Mouse (Mus musculus): Measurements from ENCODE around the gene Gm13288. TPM values are rescaled to one million over a fixed set of nuclear protein-coding genes. Genes with fewer than 3 reads are reported as not detected.
A peak's percentile ranks its signal among the peaks of the same experiment; 100 is the strongest.
"Not testable (repeated sequence)": the region's sequence is repeated elsewhere in the genome, so short reads cannot be mapped to it uniquely, and the experiment has no call there.

The Gm13288 gene
- polyA plus RNA-seq, 1 experiment from 2014 or later = not detected

- H3K4me1 ChIP-seq (replicated peaks); H3K9me3 ChIP-seq; H3K9ac ChIP-seq; H3K4me3 ChIP-seq; H3K36me3 ChIP-seq; H3K27me3 ChIP-seq; ATAC-seq (ENCODE audit: low read depth); H3K4me2 ChIP-seq; H3K27ac ChIP-seq (replicated peaks): not testable (repeated sequence)
- WGBS = 46% methylated on average over 16 of the region's 18 CpGs
These were observed 25.0 kb upstream of the Gm13288 start for GRCm38 (mm10) chr4:88780320-88780719.

- Histone ChIP-seq H3K4me3 (peak within 1 kb of the TSS; percentile 19; the same call in 1 of the 2 replicates), H3K4me2 (peak within 1 kb of the TSS; percentile 41)
- not testable (repeated sequence) for H3K36me3 ChIP-seq; H3K27me3 ChIP-seq; H3K27ac ChIP-seq (replicated peaks); H3K4me1 ChIP-seq (replicated peaks); H3K9me3 ChIP-seq; ATAC-seq (ENCODE audit: low read depth); H3K9ac ChIP-seq
- 19% methylated on average over 5 of the region's 7 CpGs for WGBS
These were observed 23.5 kb upstream of the Gm13288 start, which contains the start of gene Ifnz for GRCm38 (mm10) chr4:88781831-88782230. Gene Ifnz, plus strand, starts transcription at chr4:88782131.

GRCm38 (mm10) chr4:88782335-88782734 is 23.0 kb upstream of the Gm13288 start:
- not testable (repeated sequence) for H3K36me3 ChIP-seq; H3K27me3 ChIP-seq; H3K9ac ChIP-seq; H3K4me1 ChIP-seq (replicated peaks); H3K27ac ChIP-seq (replicated peaks); ATAC-seq (ENCODE audit: low read depth); H3K9me3 ChIP-seq
- 0% methylated on average over 3 of the region's 31 CpGs for WGBS
- Histone ChIP-seq H3K4me2 (peak overlapping the region; percentile 41), H3K4me3 (peak overlapping the region; percentile 19; the same call in 1 of the 2 replicates)

DNA sequence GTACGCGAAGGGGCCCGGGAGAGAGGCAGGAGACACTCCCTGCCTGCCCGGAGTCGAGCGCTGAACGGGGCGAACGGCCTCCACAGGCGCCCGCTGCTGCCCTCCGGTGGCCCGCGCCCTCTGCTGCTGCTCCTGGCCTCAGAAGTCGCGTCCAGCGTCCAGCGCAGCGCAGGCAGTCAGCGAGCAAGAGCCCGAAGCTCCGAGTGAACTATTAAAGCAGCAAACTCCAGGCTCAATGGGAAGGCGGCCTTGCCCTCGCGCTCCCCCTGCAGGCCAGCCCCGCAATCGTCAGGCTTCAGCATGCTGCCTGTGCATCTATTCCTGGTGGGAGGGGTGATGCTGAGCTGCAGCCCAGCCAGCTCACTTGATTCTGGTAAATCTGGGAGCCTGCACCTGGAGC is 19.9 kb upstream of the Gm13288 start, which contains the start of gene Gm13276:
Gm13276 (plus strand) TSS at position 301 of the 400 bp plus-strand sequence.
- H3K4me2 ChIP-seq; ATAC-seq (ENCODE audit: low read depth); H3K27ac ChIP-seq (replicated peaks); H3K9me3 ChIP-seq; H3K36me3 ChIP-seq; H3K4me3 ChIP-seq; H3K4me1 ChIP-seq (replicated peaks); H3K9ac ChIP-seq; H3K27me3 ChIP-seq: not testable (repeated sequence)
- no CpG with 5 or more reads among the region's 27 CpGs for WGBS

GRCm38 (mm10) chr4:88788402-88788801 is 16.9 kb upstream of the Gm13288 start, which contains the start of gene Gm13277:
Gene Gm13277, plus strand, starts transcription at chr4:88788632.
- H3K36me3 ChIP-seq, H3K27me3 ChIP-seq: not testable (repeated sequence)
- 0% methylated on average over 4 of the region's 28 CpGs for WGBS

GRCm38 (mm10) chr4:88791250-88791649 is 14.1 kb upstream of the Gm13288 start, which contains the start of gene Gm13278:
Gene Gm13278, plus strand, starts transcription at chr4:88791550.
- H3K4me3 ChIP-seq; H3K4me1 ChIP-seq (replicated peaks); H3K9ac ChIP-seq; ATAC-seq (ENCODE audit: low read depth); H3K27ac ChIP-seq (replicated peaks); H3K9me3 ChIP-seq; H3K27me3 ChIP-seq; H3K36me3 ChIP-seq; H3K4me2 ChIP-seq: not testable (repeated sequence)
- no CpG with 5 or more reads among the region's 28 CpGs for WGBS

More at GRCm38 (mm10) chr4:88788402-88788801, 16.9 kb upstream of the Gm13288 start, which contains the start of gene Gm13277:
- not testable (repeated sequence) for H3K27ac ChIP-seq (replicated peaks); H3K9me3 ChIP-seq; H3K4me2 ChIP-seq; H3K4me1 ChIP-seq (replicated peaks); H3K4me3 ChIP-seq; ATAC-seq (ENCODE audit: low read depth); H3K9ac ChIP-seq

- not testable (repeated sequence) for H3K27ac ChIP-seq (replicated peaks); H3K27me3 ChIP-seq; H3K4me3 ChIP-seq; H3K36me3 ChIP-seq; H3K9me3 ChIP-seq; H3K4me2 ChIP-seq; ATAC-seq (ENCODE audit: low read depth); H3K4me1 ChIP-seq (replicated peaks); H3K9ac ChIP-seq
- WGBS = 2% methylated on average over 12 of the region's 52 CpGs
These were observed 11.2 kb upstream of the Gm13288 start, which contains the start of gene Gm13275 for GRCm38 (mm10) chr4:88793936-88794675. Gene Gm13275, plus strand, starts transcription at chr4:88794487.

DNA sequence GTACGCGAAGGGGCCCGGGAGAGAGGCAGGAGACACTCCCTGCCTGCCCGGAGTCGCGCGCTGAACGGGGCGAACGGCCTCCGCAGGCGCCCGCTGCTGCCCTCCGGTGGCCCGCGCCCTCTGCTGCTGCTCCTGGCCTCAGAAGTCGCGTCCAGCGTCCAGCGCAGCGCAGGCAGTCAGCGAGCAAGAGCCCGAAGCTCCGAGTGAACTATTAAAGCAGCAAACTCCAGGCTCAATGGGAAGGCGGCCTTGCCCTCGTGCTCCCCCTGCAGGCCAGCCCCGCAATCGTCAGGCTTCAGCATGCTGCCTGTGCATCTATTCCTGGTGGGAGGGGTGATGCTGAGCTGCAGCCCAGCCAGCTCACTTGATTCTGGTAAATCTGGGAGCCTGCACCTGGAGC is 8.2 kb upstream of the Gm13288 start, which contains the start of gene Gm13279:
Gm13279 (plus strand) TSS at position 301 of the 400 bp plus-strand sequence.
- H3K36me3 ChIP-seq; H3K4me2 ChIP-seq; H3K9ac ChIP-seq; ATAC-seq (ENCODE audit: low read depth); H3K27ac ChIP-seq (replicated peaks); H3K4me3 ChIP-seq; H3K4me1 ChIP-seq (replicated peaks); H3K9me3 ChIP-seq; H3K27me3 ChIP-seq: not testable (repeated sequence)
- no CpG with 5 or more reads among the region's 28 CpGs for WGBS

DNA sequence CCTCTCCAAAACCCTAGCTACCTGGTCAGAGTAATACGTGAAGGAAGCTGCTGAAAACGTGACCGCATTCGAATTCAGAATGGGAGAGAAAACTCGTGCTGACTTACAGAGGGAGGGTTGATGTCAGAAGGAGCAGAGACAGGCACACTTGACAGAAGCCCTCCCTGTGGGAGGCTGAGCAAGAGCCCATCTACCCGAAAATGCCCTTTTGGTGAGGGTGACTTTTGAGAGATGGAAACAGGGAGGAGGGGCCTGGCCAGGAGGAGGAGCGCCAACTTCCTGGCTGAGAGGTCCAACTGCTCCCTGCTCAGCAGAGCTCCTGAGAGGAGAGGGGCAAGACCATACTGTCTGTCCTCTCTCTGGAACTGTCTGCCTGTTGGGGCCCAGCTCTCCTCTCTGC is 6.0 kb upstream of the Gm13288 start, which contains the start of gene Gm13285:
Gm13285 (plus strand) TSS at position 301 of the 400 bp plus-strand sequence.
- not testable (repeated sequence) for H3K4me3 ChIP-seq; ATAC-seq (ENCODE audit: low read depth); H3K4me1 ChIP-seq (replicated peaks); H3K4me2 ChIP-seq; H3K9me3 ChIP-seq; H3K27ac ChIP-seq (replicated peaks); H3K36me3 ChIP-seq; H3K27me3 ChIP-seq; H3K9ac ChIP-seq
- 19% methylated on average over 5 of the region's 7 CpGs for WGBS

- not testable (repeated sequence) for H3K27me3 ChIP-seq; H3K9ac ChIP-seq; H3K4me1 ChIP-seq (replicated peaks); ATAC-seq (ENCODE audit: low read depth); H3K4me2 ChIP-seq; H3K9me3 ChIP-seq; H3K4me3 ChIP-seq; H3K27ac ChIP-seq (replicated peaks); H3K36me3 ChIP-seq
- no CpG with 5 or more reads among the region's 29 CpGs for WGBS
These were observed 2.4 kb upstream of the Gm13288 start, which contains the start of gene Gm13287 for GRCm38 (mm10) chr4:88802954-88803353. Gene Gm13287, plus strand, starts transcription at chr4:88803254.

DNA sequence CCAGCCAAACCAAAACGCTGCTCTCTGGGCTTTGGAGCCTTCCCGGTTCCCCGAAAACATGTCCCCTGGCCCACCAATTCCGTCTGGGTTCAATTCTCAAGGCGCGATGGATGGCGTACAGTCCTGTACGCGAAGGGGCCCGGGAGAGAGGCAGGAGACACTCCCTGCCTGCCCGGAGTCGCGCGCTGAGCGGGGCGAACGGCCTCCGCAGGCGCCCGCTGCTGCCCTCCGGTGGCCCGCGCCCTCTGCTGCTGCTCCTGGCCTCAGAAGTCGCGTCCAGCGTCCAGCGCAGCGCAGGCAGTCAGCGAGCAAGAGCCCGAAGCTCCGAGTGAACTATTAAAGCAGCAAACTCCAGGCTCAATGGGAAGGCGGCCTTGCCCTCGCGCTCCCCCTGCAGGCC is 430 bp downstream of the Gm13288 start:
- H3K4me1 ChIP-seq (replicated peaks); H3K9me3 ChIP-seq; H3K9ac ChIP-seq; H3K27ac ChIP-seq (replicated peaks); H3K36me3 ChIP-seq; ATAC-seq (ENCODE audit: low read depth): not testable (repeated sequence)
- 0% methylated on average over 13 of the region's 34 CpGs for WGBS
- H3K4me2 ChIP-seq = peak overlapping the region; percentile 45
- peaks cover 13% of the 10 kb centered on the region for H3K27me3 ChIP-seq
- peak overlapping the region; percentile 22; the same call in 1 of the 2 replicates for H3K4me3 ChIP-seq

- Histone ChIP-seq H3K4me1 (replicated peaks) (no peaks in the 10 kb centered on the region), H3K36me3 (no peaks in the 10 kb centered on the region), H3K4me2 (no peak within 1 kb of the TSS), H3K27ac (replicated peaks) (no peak within 1 kb of the TSS), H3K27me3 (no peaks in the 10 kb centered on the region), H3K9ac (no peak within 1 kb of the TSS), H3K4me3 (no peak within 1 kb of the TSS), H3K9me3 (no peaks in the 10 kb centered on the region)
- no peak for ATAC-seq (ENCODE audit: low read depth)
- 63% methylated on average over 3 of the region's 3 CpGs for WGBS
These were observed 10.6 kb downstream of the Gm13288 start, which contains the start of gene Ifna7 for GRCm38 (mm10) chr4:88815928-88816327. Gene Ifna7, plus strand, starts transcription at chr4:88816228.

Data from neural tube, embryonic 13.5 days (tissue).